Mouse (Mus musculus): ENCODE results near the gene Gm5916.

The Gm5916 gene

GRCm38 (mm10) chr9:36128679-36129078 lies at the start of gene Gm5916:
Gene Gm5916, minus strand, starts transcription at chr9:36128779.
- no peak for DNase-seq (ENCODE audit: low read depth, low spot score)

Data from c-Kit-negative CD71-positive TER-119-positive erythroid progenitor cells, embryonic 14.5 days (primary cell).